Mouse (Mus musculus) lung, postnatal 0 days (tissue): ENCODE measurements around the gene Rps25.
A peak's percentile ranks its signal among the peaks of the same experiment; 100 is the strongest.

Experiments
- CTCF ChIP-seq: IDR thresholded peaks from 2 replicates; pipeline ENCODE4 v1.5.1; 2016; ENCODE audit warnings: antibody characterized with exemption, mild to moderate bottlenecking
- EP300 ChIP-seq: IDR thresholded peaks from 2 replicates; pipeline ENCODE4 v1.6.1; 2016; ENCODE audit warnings: antibody characterized with exemption, mild to moderate bottlenecking, control low read depth

DNA sequence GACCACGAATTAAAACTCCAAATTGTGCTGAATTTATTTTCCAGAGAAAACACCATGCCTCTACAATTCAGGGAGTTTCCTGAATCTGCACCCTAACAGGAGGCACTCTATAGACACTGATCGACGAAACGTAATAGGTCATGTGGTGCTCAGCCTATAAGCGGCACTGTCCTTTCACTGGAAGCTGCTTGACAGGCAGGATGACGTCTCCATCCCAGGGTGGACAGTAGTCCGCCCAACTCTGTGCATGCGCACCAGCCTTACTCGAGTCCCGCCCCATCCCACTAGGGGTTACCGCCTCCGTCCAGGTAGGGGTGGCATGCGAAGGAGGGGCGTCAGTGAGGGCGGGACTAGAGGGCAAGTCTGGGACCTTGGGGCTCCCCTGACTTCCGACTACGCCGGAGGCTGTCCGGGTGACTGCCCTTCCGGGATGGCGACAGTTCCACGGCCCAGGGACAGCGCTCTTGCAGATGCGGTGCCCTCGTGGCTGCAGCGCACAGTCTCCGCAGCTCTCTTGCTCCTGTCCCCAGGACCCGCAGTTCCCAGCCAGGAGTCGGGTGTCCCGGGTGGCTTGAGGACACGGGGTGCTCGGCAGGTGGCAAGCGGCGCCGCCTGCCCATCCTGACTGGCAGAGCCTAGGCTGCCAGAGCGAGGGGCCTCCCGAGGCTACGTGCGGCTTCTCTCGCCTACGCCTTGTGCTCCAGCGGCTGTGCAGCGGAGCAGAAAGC, 10.1 kb upstream of the Rps25 start, which contains the start of gene Slc37a4:
- TF ChIP-seq EP300 (0 out of 2 replicates have a peak, but pooled peaks have one; percentile 26), CTCF (peak; percentile 39; the same call in 1 of the 2 replicates)
